ENCODE assay signal across 19 mouse cellular contexts in genomic region chr5:36791861-36792260, GRCm38 (mm10). TPM values are rescaled to one million over a fixed set of nuclear protein-coding genes. Genes with fewer than 3 reads are reported as not detected.
A peak's percentile ranks its signal among the peaks of the same experiment; 100 is the strongest.
DNase-seq lines count a peak whose midpoint lies in the region; ATAC-seq and TF ChIP-seq lines count a peak whose summit lies in the region.
"Had no signal": no experiment of that assay in that cellular context is flagged by ENCODE, and none has a peak within 500 bp of the region (broad histone marks: within the 10 kb centered on the region; RNA-seq: fewer than 3 reads in every experiment).

No protein-coding gene starts in this region.

- peaks cover 19% of the 10 kb centered on the region for H3K4me1 ChIP-seq in heart, embryonic 10.5 days
- H3K4me1 ChIP-seq in lung, embryonic 14.5 days (ENCODE audit: insufficient read depth), result no peaks in the 10 kb centered on the region

- no peaks in the 10 kb centered on the region for H3K9me3 ChIP-seq in heart, embryonic 10.5 days
- no peaks in the 10 kb centered on the region for H3K9me3 ChIP-seq in lung, embryonic 14.5 days (ENCODE audit: low read depth, low read length)
- H3K9me3 ChIP-seq: forebrain, embryonic 15.5 days; intestine, embryonic 15.5 days; midbrain, embryonic 12.5 days; neural tube, embryonic 15.5 days had no signal

- WGBS in heart, embryonic 10.5 days, result 71% methylated on average over 9 of the region's 9 CpGs
- WGBS in lung, embryonic 14.5 days, result 55% methylated on average over 9 of the region's 9 CpGs

- no peak overlapping the region for H3K4me2 ChIP-seq in lung, embryonic 14.5 days
- H3K4me2 ChIP-seq: forebrain, embryonic 15.5 days; hindbrain, embryonic 14.5 days; intestine, embryonic 15.5 days; midbrain, embryonic 12.5 days; neural tube, embryonic 15.5 days had no signal

- H3K4me3 ChIP-seq in heart, embryonic 10.5 days, result no peak overlapping the region
- H3K4me3 ChIP-seq in lung, embryonic 14.5 days (ENCODE audit: low read depth, low read length), result no peak overlapping the region
- H3K4me3 ChIP-seq: forebrain, embryonic 15.5 days; intestine, embryonic 15.5 days; layer of hippocampus, adult 2 months; midbrain, embryonic 12.5 days; neural tube, embryonic 15.5 days had no signal

- H3K36me3 ChIP-seq in heart, embryonic 10.5 days, result peaks cover 13% of the 10 kb centered on the region
- peaks cover 21% of the 10 kb centered on the region; the same call in 1 of the 2 replicates for H3K36me3 ChIP-seq in lung, embryonic 14.5 days (ENCODE audit: insufficient read depth)

- peak; percentile 89 for DNase-seq in heart, adult 11 months
- DNase-seq in heart, embryonic 10.5 days (ENCODE audit: low spot score), result no peak
- peak; percentile 15 for DNase-seq in lung, embryonic 14.5 days
- DNase-seq in lung, postnatal 4 days, result no peak
- no peak for DNase-seq in cerebellum, postnatal 10 days
- DNase-seq: adrenal gland, postnatal 36 days; cerebellum, postnatal 14 days; left cerebral cortex, postnatal 4 days; right cerebral cortex, postnatal 4 days had no signal

- no peak for TF ChIP-seq CTCF in lung, embryonic 14.5 days (IDR thresholded peaks at IDR 0.05; ENCODE audit: low read depth)

- no peak overlapping the region for H3K9ac ChIP-seq in lung, embryonic 14.5 days
- H3K9ac ChIP-seq: forebrain, embryonic 15.5 days; hindbrain, embryonic 14.5 days; intestine, embryonic 15.5 days; midbrain, embryonic 12.5 days; neural tube, embryonic 15.5 days had no signal

- H3K27me3 ChIP-seq in heart, embryonic 10.5 days (ENCODE audit: insufficient read depth, poor library complexity, severe bottlenecking), result no peaks in the 10 kb centered on the region
- H3K27me3 ChIP-seq in lung, embryonic 14.5 days (ENCODE audit: insufficient read depth, low read length), result no peaks in the 10 kb centered on the region
- H3K27me3 ChIP-seq: forebrain, embryonic 15.5 days; intestine, embryonic 15.5 days; midbrain, embryonic 12.5 days; neural tube, embryonic 15.5 days had no signal

- no peak for ATAC-seq in lung, embryonic 14.5 days (ENCODE audit: insufficient read depth)
- peak; percentile 22 for ATAC-seq in common myeloid progenitor, adult 5-6 weeks (replicated peaks; ENCODE audit: low read depth, poor library complexity, severe bottlenecking)
- peak; percentile 45 for ATAC-seq in megakaryocyte progenitor cell, adult 5-6 weeks (replicated peaks; ENCODE audit: poor library complexity)
- ATAC-seq in erythroblast, adult 5-6 weeks (replicated peaks; ENCODE audit: low FRiP score, poor library complexity, severe bottlenecking), result no peak
- ATAC-seq: forebrain, embryonic 15.5 days; intestine, embryonic 15.5 days had no signal

- H3K27ac ChIP-seq in heart, embryonic 10.5 days, result no peak overlapping the region
- H3K27ac ChIP-seq in lung, embryonic 14.5 days (ENCODE audit: low read depth), result no peak overlapping the region
- H3K27ac ChIP-seq: forebrain, embryonic 15.5 days; hindbrain, embryonic 14.5 days; intestine, embryonic 15.5 days; kidney, postnatal 0 days; layer of hippocampus, adult 2 months; midbrain, embryonic 12.5 days; neural tube, embryonic 15.5 days had no signal

RNA-seq across cellular contexts. Expression of gene Mrfap1, which starts 4.7 kb away (rescaled TPM):
- 366 and 466 TPM in 2 replicates for polyA plus RNA-seq in heart, embryonic 10.5 days (2016; fragmentation: Nextera tagmentation; extraction: Ambion mirVana)
- polyA plus RNA-seq in lung, embryonic 14.5 days (2014; fragmentation: Nextera tagmentation; extraction: Ambion mirVana), result 568 and 573 TPM in 2 replicates
- 273 and 299 TPM in 2 replicates for total RNA-seq in common myeloid progenitor, adult 5-6 weeks (2017)
- total RNA-seq in megakaryocyte progenitor cell, adult 5-6 weeks (2015), result 230 and 234 TPM in 2 replicates
- total RNA-seq in megakaryocyte progenitor cell, adult 5-6 weeks (2017), result 325 and 344 TPM in 2 replicates
- total RNA-seq in erythroblast, adult 5-6 weeks (2015; ENCODE audit: low replicate concordance), result 59.8 and 66.9 TPM in 2 replicates
- total RNA-seq in erythroblast, adult 5-6 weeks (2017; ENCODE audit: low replicate concordance), result 68.3 and 88.4 TPM in 2 replicates

RNA-seq across cellular contexts. Expression of gene Man2b2, which starts 38.6 kb away (rescaled TPM):
- 12.6 and 20.6 TPM in 2 replicates for polyA plus RNA-seq in heart, embryonic 10.5 days (2016; fragmentation: Nextera tagmentation; extraction: Ambion mirVana)
- 11.3 and 14.9 TPM in 2 replicates for polyA plus RNA-seq in lung, embryonic 14.5 days (2014; fragmentation: Nextera tagmentation; extraction: Ambion mirVana)
- 11.9 and 20.8 TPM in 2 replicates for total RNA-seq in common myeloid progenitor, adult 5-6 weeks (2017)
- 35.2 and 37.6 TPM in 2 replicates for total RNA-seq in megakaryocyte progenitor cell, adult 5-6 weeks (2015)
- total RNA-seq in megakaryocyte progenitor cell, adult 5-6 weeks (2017), result 17.9 and 19.4 TPM in 2 replicates
- total RNA-seq in erythroblast, adult 5-6 weeks (2015; ENCODE audit: low replicate concordance), result 5.2 and 12.3 TPM in 2 replicates
- total RNA-seq in erythroblast, adult 5-6 weeks (2017; ENCODE audit: low replicate concordance), result 3.1 and 3.7 TPM in 2 replicates

RNA-seq across cellular contexts. Expression of gene Bloc1s4, which starts 43.4 kb away (rescaled TPM):
- 19.5 and 27.1 TPM in 2 replicates for polyA plus RNA-seq in heart, embryonic 10.5 days (2016; fragmentation: Nextera tagmentation; extraction: Ambion mirVana)
- 23.2 and 23.9 TPM in 2 replicates for polyA plus RNA-seq in lung, embryonic 14.5 days (2014; fragmentation: Nextera tagmentation; extraction: Ambion mirVana)
- 18.3 and 20.3 TPM in 2 replicates for total RNA-seq in common myeloid progenitor, adult 5-6 weeks (2017)
- 10.0 and 14.6 TPM in 2 replicates for total RNA-seq in megakaryocyte progenitor cell, adult 5-6 weeks (2015)
- total RNA-seq in megakaryocyte progenitor cell, adult 5-6 weeks (2017), result 13.7 and 16.9 TPM in 2 replicates
- 2.3 TPM in 2 replicates for total RNA-seq in erythroblast, adult 5-6 weeks (2015; ENCODE audit: low replicate concordance)
- 8.3 and 10.0 TPM in 2 replicates for total RNA-seq in erythroblast, adult 5-6 weeks (2017; ENCODE audit: low replicate concordance)

Comparison
In these comparisons a context has a peak if more than half of its experiments do, and no peak if none do; other contexts are left out.
1. DNase-seq: peak in heart, adult 11 months (single experiment) and lung, embryonic 14.5 days (single experiment); none in heart, embryonic 10.5 days (single experiment), lung, postnatal 4 days (0 of 2) and cerebellum, postnatal 10 days (0 of 2).
2. ATAC-seq: peak in common myeloid progenitor, adult 5-6 weeks (single experiment) and megakaryocyte progenitor cell, adult 5-6 weeks (single experiment); none in lung, embryonic 14.5 days (single experiment) and erythroblast, adult 5-6 weeks (single experiment).